Mouse (Mus musculus) yolk sac, embryonic 10.5 days (tissue): ENCODE data around the gene B3galt6.

Source experiments
- DNase-seq: peaks from one replicate; pipeline ENCODE4 v3.0.0-alpha.2; 2017; ENCODE audit warnings: low spot score

B3galt6 gene

GRCm38 (mm10) chr4:155992241-155992905 lies at the start of gene B3galt6, which contains the start of gene Sdf4:
Gene B3galt6 (minus strand): TSS chr4:155992649.
Gene Sdf4 (plus strand): TSS chr4:155992872.
- DNase-seq: peak; percentile 87

DNA sequence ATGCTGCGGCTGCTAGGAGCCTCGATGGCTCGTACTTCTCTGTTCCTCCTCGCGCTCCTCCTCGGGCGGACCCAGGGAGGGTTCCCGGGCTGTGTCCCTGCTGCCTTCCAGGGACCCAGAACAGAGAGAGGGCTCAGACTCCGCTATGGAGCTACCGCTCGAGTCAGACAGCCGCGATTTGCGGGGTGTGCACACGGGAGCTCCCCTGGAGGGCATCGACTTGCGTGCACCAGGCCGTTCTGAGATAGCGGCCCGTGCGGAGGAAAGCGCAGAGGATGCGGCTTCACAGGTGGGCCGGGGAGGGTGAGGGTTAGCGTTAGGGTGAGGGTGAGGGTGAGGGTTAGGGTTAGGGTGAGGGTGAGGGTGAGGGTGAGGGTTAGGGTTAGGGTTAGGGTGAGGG lies 42.5 kb upstream of the B3galt6 start:
- no peak for DNase-seq

DNA sequence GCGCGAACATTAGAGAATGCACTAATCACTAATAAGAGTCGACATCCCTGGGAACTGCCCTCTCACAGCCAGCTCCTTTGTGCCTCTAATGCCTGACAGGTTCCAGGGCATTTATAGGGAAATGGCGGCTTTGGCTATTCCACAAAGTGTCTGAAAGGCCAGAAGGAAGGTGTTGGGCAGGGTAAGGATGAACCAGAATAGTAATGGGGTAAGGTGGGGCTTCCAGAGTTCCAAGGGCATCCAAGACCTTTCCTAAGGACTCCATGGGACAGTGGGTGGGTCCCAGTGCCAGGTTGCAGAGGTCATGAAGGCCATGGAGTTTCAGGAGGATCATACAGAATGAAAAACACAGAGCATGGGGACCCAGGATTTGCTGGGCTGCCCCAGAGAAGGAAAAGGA lies 41.9 kb upstream of the B3galt6 start:
- no peak for DNase-seq

DNA sequence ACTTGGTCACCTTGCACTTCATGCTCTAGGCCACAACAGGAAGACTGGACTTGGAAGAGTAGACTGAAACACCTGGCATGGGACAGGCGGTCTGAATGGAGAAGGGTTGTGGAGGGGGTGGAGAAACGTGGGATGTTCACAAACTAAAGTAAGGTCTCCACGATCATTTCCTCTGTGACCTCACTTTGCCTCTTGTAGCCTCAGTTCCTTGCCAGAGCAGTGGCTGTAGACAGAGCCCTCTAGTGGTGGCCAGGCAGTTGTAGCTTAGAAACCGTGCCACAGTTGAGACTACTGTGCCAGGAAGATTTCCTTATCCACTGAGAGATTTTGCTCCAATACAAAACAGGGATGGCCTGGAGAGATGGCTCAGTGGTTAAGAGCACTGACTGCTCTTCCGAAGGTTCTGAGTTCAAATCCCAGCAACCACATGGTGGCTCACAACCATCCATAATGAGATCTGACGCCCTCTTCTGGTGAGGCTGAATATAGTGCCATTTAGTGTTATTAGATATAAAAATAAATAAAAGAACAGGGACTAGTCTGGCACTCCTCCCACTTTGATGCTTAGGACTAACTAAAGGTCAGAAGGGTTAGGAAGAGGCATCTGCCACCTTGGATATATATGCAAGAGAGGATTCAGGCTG lies 41.1 kb upstream of the B3galt6 start:
- DNase-seq: no peak

DNA sequence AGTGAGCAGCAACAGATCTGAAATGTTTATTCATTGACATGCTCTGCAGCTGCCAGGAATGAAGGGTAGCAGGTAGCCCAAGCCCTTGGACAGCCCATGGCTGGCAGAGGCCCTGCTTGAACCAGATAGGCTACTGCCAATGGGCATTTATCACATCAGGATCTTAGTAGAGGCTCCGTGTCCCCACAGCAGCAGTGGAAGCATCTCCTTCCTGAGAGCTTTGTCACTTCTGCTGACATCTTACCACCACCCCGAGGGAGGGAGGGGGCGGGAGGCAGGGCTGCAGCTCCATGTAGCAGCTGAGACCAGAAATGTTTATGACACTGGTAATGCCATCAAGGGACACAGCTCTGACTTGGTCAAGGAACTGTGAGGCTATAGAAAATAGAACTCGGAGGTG lies 40.4 kb upstream of the B3galt6 start:
- no peak for DNase-seq

GRCm38 (mm10) chr4:156031593-156032391 lies 39.3 kb upstream of the B3galt6 start:
- peak; percentile 87 for DNase-seq

GRCm38 (mm10) chr4:156031255-156031592 lies 38.8 kb upstream of the B3galt6 start:
- no peak for DNase-seq

DNA sequence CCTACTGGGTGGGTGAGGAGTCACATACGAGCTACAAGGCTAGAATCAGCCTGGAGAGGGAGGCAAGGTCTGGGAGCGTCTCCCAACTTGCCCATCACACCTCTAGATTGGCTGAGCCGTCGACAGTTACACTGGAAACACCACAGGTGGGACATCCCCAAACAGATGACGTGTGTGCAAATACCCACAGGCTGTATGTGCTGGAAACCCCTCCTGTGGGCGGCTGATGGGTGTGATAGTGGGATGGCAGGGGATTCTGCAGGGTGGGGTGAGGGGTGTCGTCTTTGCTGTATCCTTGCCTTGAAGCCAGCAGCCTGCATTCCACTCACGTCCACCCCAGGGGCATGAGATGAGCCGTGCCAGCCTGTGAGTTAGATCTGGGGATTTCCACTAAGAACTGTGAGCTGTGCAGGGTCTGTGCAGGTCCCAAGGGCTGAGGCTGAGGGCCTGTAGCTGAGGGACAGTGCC lies 38.2 kb upstream of the B3galt6 start:
- no peak for DNase-seq

- no peak for DNase-seq
Observed at GRCm38 (mm10) chr4:156028580-156028979, 36.1 kb upstream of the B3galt6 start.

DNA sequence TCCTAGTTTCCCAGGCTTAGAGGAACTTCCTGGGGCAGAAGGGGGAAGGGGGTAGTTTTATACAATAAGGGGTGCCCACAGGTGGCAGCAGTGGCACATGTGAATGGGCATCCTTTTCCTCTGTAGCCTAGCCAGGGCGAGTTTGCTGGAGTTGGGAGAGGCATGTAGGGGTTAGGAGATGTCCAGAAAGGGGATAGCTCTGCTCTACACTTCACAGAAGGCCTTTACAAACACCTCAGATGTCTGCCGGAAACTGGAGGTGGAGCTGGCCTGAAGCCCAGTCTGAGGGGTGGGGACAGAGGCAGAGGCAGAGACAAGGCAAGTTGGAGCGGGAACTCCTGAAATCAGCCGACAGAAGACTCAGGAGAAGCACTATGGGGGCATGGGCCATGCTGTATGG lies 33.6 kb upstream of the B3galt6 start, which contains the start of gene Tnfrsf18:
Gene Tnfrsf18, plus strand, starts transcription at position 152 of the 400 bp plus-strand sequence.
- no peak for DNase-seq

- no peak for DNase-seq
Observed at GRCm38 (mm10) chr4:156024184-156024583, 31.7 kb upstream of the B3galt6 start.

DNA sequence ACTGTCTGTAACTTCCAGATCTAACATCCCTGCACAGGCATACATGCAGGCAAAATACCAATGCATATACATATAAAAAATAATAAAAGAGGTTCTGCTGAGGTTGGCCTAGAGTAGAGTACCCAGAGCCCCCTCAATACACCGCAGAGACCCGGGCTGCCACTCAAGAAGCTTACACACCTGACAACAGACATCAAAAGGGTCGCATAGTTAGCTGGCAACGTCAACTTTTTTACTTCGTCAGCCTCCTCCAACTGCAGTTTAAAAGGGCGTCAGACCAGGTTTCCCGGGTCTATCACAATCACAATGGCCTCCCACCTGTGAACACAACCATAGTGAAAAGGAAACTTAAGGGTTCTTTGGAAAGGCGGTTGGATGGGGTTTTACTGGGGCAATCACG lies 31.1 kb upstream of the B3galt6 start:
- no peak for DNase-seq

DNA sequence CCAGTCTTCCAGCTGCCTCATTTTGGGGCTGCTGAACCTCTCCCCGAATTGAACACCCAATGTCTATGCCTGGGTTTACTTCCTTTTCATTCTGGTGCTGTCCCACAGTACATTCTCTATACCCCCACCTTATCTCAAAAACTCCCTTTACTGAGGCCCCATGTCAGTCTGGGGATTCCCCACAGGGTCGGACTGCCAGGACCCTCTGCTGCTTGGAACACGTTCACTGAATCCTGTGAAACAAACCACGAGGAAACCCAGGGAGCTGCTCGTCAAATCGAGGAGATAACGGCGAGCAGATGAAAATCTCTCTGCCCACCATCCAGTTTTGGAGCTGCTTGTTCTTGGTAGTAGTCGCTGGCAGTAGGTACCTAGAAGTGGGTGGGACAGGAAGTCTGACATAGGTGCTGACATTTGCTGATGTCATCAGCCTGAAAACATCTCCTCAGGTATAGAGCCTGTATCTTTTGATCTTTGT lies 29.5 kb upstream of the B3galt6 start:
- DNase-seq: no peak

- DNase-seq: no peak
Observed at GRCm38 (mm10) chr4:156021381-156021780, 28.9 kb upstream of the B3galt6 start.

GRCm38 (mm10) chr4:156019771-156020170 lies 27.3 kb upstream of the B3galt6 start:
- no peak for DNase-seq

GRCm38 (mm10) chr4:156014436-156014835 lies 22.0 kb upstream of the B3galt6 start:
- DNase-seq: no peak

GRCm38 (mm10) chr4:156013637-156014036 lies 21.2 kb upstream of the B3galt6 start, which contains the start of gene Tnfrsf4:
Gene Tnfrsf4 (plus strand): TSS chr4:156013843.
- no peak for DNase-seq

DNA sequence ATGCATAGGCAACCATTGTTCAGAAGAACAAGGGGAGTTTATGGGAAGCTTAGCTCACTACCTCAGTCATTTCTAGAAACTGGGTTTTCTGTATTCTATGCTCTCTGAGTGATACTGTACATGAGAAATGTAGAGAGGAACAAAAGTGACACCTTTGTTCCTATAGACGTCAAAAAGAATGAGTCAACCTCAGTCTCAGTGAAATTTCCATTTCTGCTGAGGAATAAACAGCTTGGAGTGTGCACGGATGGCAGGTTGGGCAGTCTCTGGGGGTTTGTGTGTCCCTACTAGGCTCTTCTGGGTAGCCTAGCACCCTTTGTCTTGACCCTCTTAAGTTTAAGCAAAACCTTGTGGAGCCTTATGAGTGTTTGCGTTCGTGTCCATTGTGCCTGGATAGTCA lies 15.9 kb upstream of the B3galt6 start:
- no peak for DNase-seq

DNA sequence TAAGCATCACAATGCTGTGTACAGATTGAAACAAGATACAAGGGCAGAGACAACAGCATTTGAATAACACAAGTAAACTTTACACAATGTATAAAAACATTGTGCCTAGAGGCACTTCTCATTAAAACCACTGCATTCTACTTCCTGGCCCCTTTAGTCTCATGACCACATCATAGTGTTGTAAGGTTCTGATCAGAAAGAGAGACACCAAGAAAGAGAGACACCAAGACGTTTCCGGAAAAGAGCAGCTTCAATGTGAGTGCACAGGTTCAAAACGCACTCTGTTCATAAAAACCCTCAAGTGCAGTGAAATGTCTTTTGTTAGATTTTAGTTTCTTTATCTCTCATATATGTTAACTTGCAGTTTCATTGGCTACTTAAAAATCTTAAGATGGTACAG lies 11.7 kb upstream of the B3galt6 start:
- no peak for DNase-seq

GRCm38 (mm10) chr4:155993606-155994005 lies 1.2 kb upstream of the B3galt6 start:
- DNase-seq: no peak

GRCm38 (mm10) chr4:155992906-155993547 lies 578 bp upstream of the B3galt6 start:
- peak; percentile 95 for DNase-seq

- no peak for DNase-seq
Observed at GRCm38 (mm10) chr4:155991908-155992230, 580 bp downstream of the B3galt6 start.
